Mouse (Mus musculus) liver, adult 2 months (tissue): ENCODE measurements around the gene Lbx1. TPM values are rescaled to one million over a fixed set of nuclear protein-coding genes. Genes with fewer than 3 reads are reported as not detected.

Experiments used
- DNase-seq: peaks from one replicate; pipeline ENCODE4 v3.0.0-alpha.2; 2011; ENCODE audit warnings: low read depth, low spot score; ENCODE audit errors: extremely low read depth
- H3K27ac ChIP-seq: fragments of 200-500 bp; replicated peaks from 2 replicates; pipeline ENCODE4 v1.5.1; 2012; ENCODE audit warnings: low read depth, mild to moderate bottlenecking, control low read depth, inconsistent platforms, low read length; ENCODE audit not compliant: insufficient read depth
- H3K27me3 ChIP-seq: fragments of 200-500 bp; 2 replicates; pipeline ENCODE4 v1.6.1; 2012; ENCODE audit warnings: mild to moderate bottlenecking, moderate library complexity, low read length, inconsistent platforms; ENCODE audit not compliant: control insufficient read depth, insufficient read depth
- H3K36me3 ChIP-seq: fragments of 200-500 bp; 2 replicates; pipeline ENCODE4 v1.6.1; 2012; ENCODE audit warnings: low read length, inconsistent platforms; ENCODE audit not compliant: control insufficient read depth, insufficient read depth
- H3K4me1 ChIP-seq: fragments of 200-500 bp; 2 replicates; pipeline ENCODE4 v1.6.1; 2011; ENCODE audit warnings: low read length; ENCODE audit not compliant: control insufficient read depth, insufficient read depth
- H3K4me3 ChIP-seq: fragments of 200-500 bp; 2 replicates; pipeline ENCODE4 v1.5.1; 2011; ENCODE audit warnings: low read depth, mild to moderate bottlenecking, control low read depth, low read length, moderate library complexity; ENCODE audit not compliant: insufficient read depth
- H3K79me2 ChIP-seq: fragments of 200-500 bp; 2 replicates; pipeline ENCODE4 v1.6.1; 2012; ENCODE audit warnings: inconsistent platforms, mild to moderate bottlenecking, low read length, moderate library complexity; ENCODE audit not compliant: control insufficient read depth, insufficient read depth
- H3K9ac ChIP-seq: fragments of 200-500 bp; 2 replicates; pipeline ENCODE4 v1.6.1; 2012; ENCODE audit warnings: low read depth, mild to moderate bottlenecking, control low read depth, inconsistent platforms, low read length
- CTCF ChIP-seq: fragments of 200-500 bp; IDR thresholded peaks from 2 replicates; pipeline ENCODE4 v1.5.1; 2011; ENCODE audit warnings: low read depth, low read length, control low read depth
- POLR2A ChIP-seq: fragments of 200-500 bp; IDR thresholded peaks from 2 replicates; pipeline ENCODE4 v1.6.1; 2011; ENCODE audit warnings: low read length, control low read depth; ENCODE audit not compliant: insufficient read depth; ENCODE audit errors: extremely low read depth
- WGBS: fragments of 180-500 bp; shearing (Covaris S2); methylation state at CpG from one replicate; pipeline ENCODE4 v1.1.7; 2018; 5-methylcytosine and 5-hydroxymethylcytosine counted together
- polyA plus RNA-seq: library from polyadenylated mRNA; depleted of rRNA; stranded (reverse); fragments of >200 nt; gene quantifications from 2 replicates; pipeline ENCODE4 v1.2.3, GENCODE M21; 2012
- total RNA-seq: library from RNA; depleted of rRNA; stranded (reverse); fragments of >200 nt; gene quantifications from 2 replicates; pipeline ENCODE4 v1.2.3, GENCODE M21; 2014

Lbx1 gene
- total and polyA plus RNA-seq, 2 experiments: under 0.01 TPM; not detected in 1

- Histone ChIP-seq H3K36me3 (no peaks in the 10 kb centered on the region), H3K79me2 (no peaks in the 10 kb centered on the region), H3K4me1 (no peaks in the 10 kb centered on the region), H3K4me3 (no peak overlapping the region), H3K9ac (no peak overlapping the region), H3K27ac (no peak overlapping the region), H3K27me3 (peaks cover 23% of the 10 kb centered on the region)
- TF ChIP-seq CTCF: no peak
- no peak for TF ChIP-seq POLR2A
- WGBS: 6% methylated on average over 23 of the region's 23 CpGs
- no peak for DNase-seq
Observed at GRCm38 (mm10) chr19:45242348-45243263, 7.0 kb upstream of the Lbx1 start.

GRCm38 (mm10) chr19:45242017-45242347 is 6.4 kb upstream of the Lbx1 start:
- Histone ChIP-seq H3K27me3 (peaks cover 24% of the 10 kb centered on the region), H3K9ac (no peak overlapping the region), H3K4me1 (no peaks in the 10 kb centered on the region), H3K4me3 (no peak overlapping the region), H3K27ac (no peak overlapping the region), H3K79me2 (no peaks in the 10 kb centered on the region), H3K36me3 (no peaks in the 10 kb centered on the region)
- DNase-seq: no peak
- 29% methylated on average over 4 of the region's 4 CpGs for WGBS
- TF ChIP-seq CTCF: no peak
- TF ChIP-seq POLR2A: no peak

GRCm38 (mm10) chr19:45240026-45240425 is 4.4 kb upstream of the Lbx1 start:
- 12% methylated on average over 2 of the region's 2 CpGs for WGBS
- Histone ChIP-seq H3K79me2 (no peaks in the 10 kb centered on the region), H3K36me3 (no peaks in the 10 kb centered on the region), H3K27me3 (peaks cover 35% of the 10 kb centered on the region), H3K4me3 (no peak overlapping the region), H3K27ac (no peak overlapping the region), H3K4me1 (no peaks in the 10 kb centered on the region), H3K9ac (no peak overlapping the region)
- DNase-seq: no peak
- TF ChIP-seq POLR2A: no peak
- no peak for TF ChIP-seq CTCF

- Histone ChIP-seq H3K4me1 (no peaks in the 10 kb centered on the region), H3K9ac (no peak overlapping the region), H3K79me2 (no peaks in the 10 kb centered on the region), H3K36me3 (no peaks in the 10 kb centered on the region), H3K27me3 (peaks cover 42% of the 10 kb centered on the region), H3K27ac (no peak overlapping the region), H3K4me3 (no peak overlapping the region)
- no peak for DNase-seq
- WGBS: 24% methylated on average over 1 of the region's 1 CpGs
- TF ChIP-seq POLR2A: no peak
- TF ChIP-seq CTCF: no peak
Observed at GRCm38 (mm10) chr19:45239191-45239590, 3.6 kb upstream of the Lbx1 start.

- DNase-seq: no peak
- H3K27ac ChIP-seq: no peak overlapping the region
- TF ChIP-seq POLR2A: no peak
- no peak for TF ChIP-seq CTCF
- WGBS: 8% methylated on average over 3 of the region's 3 CpGs
- no peak overlapping the region for H3K9ac ChIP-seq
- H3K4me3 ChIP-seq: no peak overlapping the region
- H3K4me1 ChIP-seq: no peaks in the 10 kb centered on the region
- H3K27me3 ChIP-seq: peaks cover 45% of the 10 kb centered on the region
- H3K36me3 ChIP-seq: no peaks in the 10 kb centered on the region
- H3K79me2 ChIP-seq: no peaks in the 10 kb centered on the region
Observed at GRCm38 (mm10) chr19:45237665-45238209, 2.1 kb upstream of the Lbx1 start.

- Histone ChIP-seq H3K79me2 (no peaks in the 10 kb centered on the region), H3K36me3 (no peaks in the 10 kb centered on the region), H3K9ac (no peak overlapping the region), H3K27ac (no peak overlapping the region), H3K4me1 (no peaks in the 10 kb centered on the region), H3K4me3 (no peak overlapping the region), H3K27me3 (peaks cover 46% of the 10 kb centered on the region)
- 16% methylated on average over 8 of the region's 8 CpGs for WGBS
- no peak for DNase-seq
- TF ChIP-seq CTCF (no peak), POLR2A (no peak)
Observed at GRCm38 (mm10) chr19:45237099-45237498, 1.5 kb upstream of the Lbx1 start.
